Mouse (Mus musculus) frontal cortex, postnatal 14 days (tissue): ENCODE data around the gene Gm10300.
A peak's percentile ranks its signal among the peaks of the same experiment; 100 is the strongest.

ENCODE experiments used
- DNase-seq, 2 experiments: peaks; one replicate each; pipeline ENCODE4 v3.0.0; 2022; ENCODE audit warnings: low spot score in 2 of 2

The Gm10300 gene

GRCm38 (mm10) chr4:132074077-132074932 is at the start of gene Gm10300:
Gene Gm10300, plus strand, starts transcription at chr4:132074697.
- peak in 1 of 2 experiments; percentile 22 for DNase-seq

- DNase-seq: no peak
These were observed 49.2 kb upstream of the Gm10300 start for GRCm38 (mm10) chr4:132025264-132025663.

GRCm38 (mm10) chr4:132025738-132026527 is 48.6 kb upstream of the Gm10300 start:
- DNase-seq: no peak

- DNase-seq: no peak
These were observed 47.3 kb upstream of the Gm10300 start for GRCm38 (mm10) chr4:132027167-132027566.

GRCm38 (mm10) chr4:132027806-132028205 is 46.7 kb upstream of the Gm10300 start:
- no peak for DNase-seq

GRCm38 (mm10) chr4:132029851-132030741 is 44.4 kb upstream of the Gm10300 start:
- DNase-seq: no peak

- DNase-seq: no peak
These were observed 41.3 kb upstream of the Gm10300 start for GRCm38 (mm10) chr4:132033183-132033582.

- no peak for DNase-seq
These were observed 40.3 kb upstream of the Gm10300 start for GRCm38 (mm10) chr4:132034242-132034641.

- DNase-seq: no peak
These were observed 37.4 kb upstream of the Gm10300 start for GRCm38 (mm10) chr4:132037137-132037536.

- DNase-seq: no peak
These were observed 36.5 kb upstream of the Gm10300 start for GRCm38 (mm10) chr4:132037991-132038390.

- no peak for DNase-seq
These were observed 35.7 kb upstream of the Gm10300 start for GRCm38 (mm10) chr4:132038809-132039208.

- DNase-seq: no peak
These were observed 35.0 kb upstream of the Gm10300 start for GRCm38 (mm10) chr4:132039521-132039920.

- no peak for DNase-seq
These were observed 34.4 kb upstream of the Gm10300 start for GRCm38 (mm10) chr4:132039975-132040645.

- DNase-seq: no peak
These were observed 32.8 kb upstream of the Gm10300 start for GRCm38 (mm10) chr4:132041471-132042332.

GRCm38 (mm10) chr4:132043726-132044125 is 30.8 kb upstream of the Gm10300 start:
- no peak for DNase-seq

- peak; percentile 15 to 18 for DNase-seq
These were observed 26.2 kb upstream of the Gm10300 start for GRCm38 (mm10) chr4:132048011-132048991.

GRCm38 (mm10) chr4:132048995-132049404 is 25.5 kb upstream of the Gm10300 start:
- DNase-seq: peak; percentile 76 to 83

- no peak for DNase-seq
These were observed 24.8 kb upstream of the Gm10300 start for GRCm38 (mm10) chr4:132049549-132050200.
